Mouse (Mus musculus) limb, embryonic 14.5 days (tissue): ENCODE measurements around the gene Fus. TPM values are rescaled to one million over a fixed set of nuclear protein-coding genes. Genes with fewer than 3 reads are reported as not detected.
A peak's percentile ranks its signal among the peaks of the same experiment; 100 is the strongest.

Source experiments
- ATAC-seq: fragments of 200-750 bp; cut with Nextera tagmentation; 2 replicates; pipeline ENCODE4 v1.8.0; 2017; ENCODE audit warnings: low read depth, moderate number of reproducible peaks, moderate TSS enrichment; ENCODE audit not compliant: low FRiP score
- DNase-seq: peaks from one replicate; pipeline ENCODE4 v3.0.0-alpha.2; 2015; ENCODE audit warnings: low spot score
- H3K27ac ChIP-seq: fragments of 300-500 bp; sonication (generic); replicated peaks from 2 replicates; pipeline ENCODE4 v1.5.1; 2014; ENCODE audit warnings: low read depth, mild to moderate bottlenecking, low read length, moderate library complexity, mixed read lengths
- H3K27me3 ChIP-seq: fragments of 300-500 bp; sonication (generic); 2 replicates; pipeline ENCODE4 v1.6.1; 2014; ENCODE audit warnings: low read length, mixed read lengths; ENCODE audit not compliant: control insufficient read depth, insufficient read depth
- H3K36me3 ChIP-seq: fragments of 300-500 bp; sonication (generic); 2 replicates; pipeline ENCODE4 v1.6.1; 2014; ENCODE audit warnings: mild to moderate bottlenecking, low read length, moderate library complexity, mixed read lengths; ENCODE audit not compliant: control insufficient read depth, insufficient read depth
- H3K4me1 ChIP-seq: fragments of 300-500 bp; sonication (generic); 2 replicates; pipeline ENCODE4 v1.6.1; 2014; ENCODE audit warnings: antibody characterized with exemption, low read length, mixed read lengths; ENCODE audit not compliant: control insufficient read depth, insufficient read depth
- H3K4me2 ChIP-seq: fragments of 300-500 bp; sonication (generic); replicated peaks from 2 replicates; pipeline ENCODE4 v1.6.1; 2014; ENCODE audit warnings: low read depth, mild to moderate bottlenecking, low read length, moderate library complexity; ENCODE audit not compliant: severe bottlenecking
- H3K4me3 ChIP-seq: fragments of 300-500 bp; sonication (generic); replicated peaks from 2 replicates; pipeline ENCODE4 v1.5.1; 2014; ENCODE audit warnings: low read length
- H3K9ac ChIP-seq: fragments of 300-500 bp; sonication (generic); 2 replicates; pipeline ENCODE4 v1.6.1; 2014; ENCODE audit warnings: mild to moderate bottlenecking, low read depth, low read length, moderate library complexity; ENCODE audit not compliant: severe bottlenecking
- H3K9me3 ChIP-seq: fragments of 300-500 bp; sonication (generic); 2 replicates; pipeline ENCODE4 v1.6.1; 2016; ENCODE audit warnings: low read length; ENCODE audit not compliant: control insufficient read depth
- POLR2A ChIP-seq: fragments of 200-500 bp; IDR thresholded peaks from 2 replicates; pipeline ENCODE4 v1.8.0; 2012; ENCODE audit warnings: inconsistent platforms, mild to moderate bottlenecking, moderate library complexity, borderline replicate concordance; ENCODE audit not compliant: insufficient read depth, insufficient read length; ENCODE audit errors: extremely low read depth
- WGBS: fragments of 180-500 bp; shearing (Covaris S2); extraction: QIAGEN DNeasy Blood & Tissue Kit; methylation state at CpG from one replicate; pipeline ENCODE4 v1.1.7; 2014; 5-methylcytosine and 5-hydroxymethylcytosine counted together
- polyA plus RNA-seq, 2 experiments: library from polyadenylated mRNA; depleted of rRNA in 1 of 2; stranded (reverse) in 1 of 2; unstranded in 1 of 2; fragments of >200 nt; fragmentation: Nextera tagmentation in 1 of 2; extraction: Ambion mirVana in 1 of 2; gene quantifications; 2 replicates each; pipeline versions ENCODE4 v1.2.1 to v1.2.3; 2012 to 2014

Gene Fus
- polyA plus RNA-seq, 2 experiments, result 60.9 to 999 TPM

DNA sequence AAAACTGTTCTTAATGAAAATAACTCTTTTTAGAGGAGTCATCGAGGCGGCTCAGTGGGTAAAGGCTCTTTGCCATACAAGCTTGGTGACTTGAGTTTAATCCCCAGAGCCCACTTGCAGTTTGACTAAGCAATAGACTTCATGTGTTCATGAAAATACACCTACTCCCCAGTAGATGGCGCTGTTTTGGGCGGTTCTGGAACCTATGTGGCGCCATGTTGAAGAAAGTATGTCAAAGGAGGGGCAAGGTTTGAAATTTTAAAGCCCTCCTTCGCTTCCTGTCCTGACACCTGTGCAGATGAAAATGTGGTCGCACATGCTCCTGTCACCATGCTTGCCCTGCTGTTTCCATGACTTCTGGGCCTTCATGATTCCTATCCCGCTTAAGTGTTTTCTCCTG lies 55.7 kb downstream of the Fus start:
- Histone ChIP-seq H3K27me3 (no peaks in the 10 kb centered on the region), H3K4me1 (no peaks in the 10 kb centered on the region), H3K4me3 (no peak overlapping the region), H3K9ac (no peak overlapping the region), H3K4me2 (no peak overlapping the region), H3K9me3 (no peaks in the 10 kb centered on the region), H3K27ac (no peak overlapping the region), H3K36me3 (no peaks in the 10 kb centered on the region)
- no peak for ATAC-seq
- no peak for DNase-seq
- WGBS, result 57% methylated on average over 8 of the region's 8 CpGs
- no peak for TF ChIP-seq POLR2A

DNA sequence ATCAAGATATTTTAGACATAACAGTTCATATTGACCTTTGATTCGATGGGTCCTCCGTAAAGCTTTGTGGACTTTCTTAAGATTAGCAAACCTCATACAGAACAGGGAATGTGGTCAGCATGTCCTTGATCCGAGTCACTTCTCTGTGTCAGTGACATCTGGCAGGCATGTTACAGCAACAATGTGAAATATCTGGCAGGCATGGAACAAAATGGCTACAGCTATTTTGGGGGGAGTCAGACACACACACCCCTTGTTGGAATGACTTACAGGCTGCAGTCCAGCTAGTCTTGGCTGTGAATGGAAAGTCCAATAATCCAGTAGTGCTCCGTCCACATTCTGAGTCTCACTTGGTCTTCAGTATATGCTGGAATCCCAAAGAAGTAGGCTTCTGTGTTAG lies 56.3 kb downstream of the Fus start:
- H3K27me3 ChIP-seq, result no peaks in the 10 kb centered on the region
- no peaks in the 10 kb centered on the region for H3K36me3 ChIP-seq
- WGBS, result 85% methylated on average over 4 of the region's 4 CpGs
- no peaks in the 10 kb centered on the region for H3K4me1 ChIP-seq
- H3K9ac ChIP-seq, result no peak overlapping the region
- no peak for ATAC-seq
- no peak overlapping the region for H3K4me2 ChIP-seq
- H3K9me3 ChIP-seq, result no peaks in the 10 kb centered on the region
- TF ChIP-seq POLR2A, result no peak
- H3K4me3 ChIP-seq, result no peak overlapping the region
- no peak overlapping the region for H3K27ac ChIP-seq
- DNase-seq, result no peak

DNA sequence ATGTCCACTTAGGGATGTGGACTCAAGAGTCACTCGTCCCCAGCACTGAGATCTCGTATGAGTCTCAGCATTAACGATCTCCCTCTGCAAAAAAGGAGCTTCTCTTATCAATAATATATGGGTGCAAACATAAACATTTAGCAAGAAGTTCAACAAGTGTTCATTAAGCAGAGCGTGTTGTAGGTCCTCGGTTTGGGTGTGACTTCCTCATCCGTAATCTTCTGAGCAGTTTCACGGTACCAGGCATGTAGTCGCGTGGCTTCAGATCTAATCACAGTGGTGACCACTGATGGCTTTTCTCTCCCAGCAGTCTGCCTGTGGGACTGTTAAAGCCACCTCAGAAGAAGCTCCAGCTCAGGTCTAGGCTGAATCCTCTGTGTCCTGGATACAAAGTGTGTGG lies 57.1 kb downstream of the Fus start:
- H3K4me1 ChIP-seq, result no peaks in the 10 kb centered on the region
- no peak for ATAC-seq
- H3K9ac ChIP-seq, result no peak overlapping the region
- no peak overlapping the region for H3K4me3 ChIP-seq
- DNase-seq, result no peak
- H3K4me2 ChIP-seq, result no peak overlapping the region
- H3K9me3 ChIP-seq, result no peaks in the 10 kb centered on the region
- no peaks in the 10 kb centered on the region for H3K36me3 ChIP-seq
- no peak for TF ChIP-seq POLR2A
- H3K27ac ChIP-seq, result no peak overlapping the region
- H3K27me3 ChIP-seq, result no peaks in the 10 kb centered on the region
- 91% methylated on average over 9 of the region's 9 CpGs for WGBS

DNA sequence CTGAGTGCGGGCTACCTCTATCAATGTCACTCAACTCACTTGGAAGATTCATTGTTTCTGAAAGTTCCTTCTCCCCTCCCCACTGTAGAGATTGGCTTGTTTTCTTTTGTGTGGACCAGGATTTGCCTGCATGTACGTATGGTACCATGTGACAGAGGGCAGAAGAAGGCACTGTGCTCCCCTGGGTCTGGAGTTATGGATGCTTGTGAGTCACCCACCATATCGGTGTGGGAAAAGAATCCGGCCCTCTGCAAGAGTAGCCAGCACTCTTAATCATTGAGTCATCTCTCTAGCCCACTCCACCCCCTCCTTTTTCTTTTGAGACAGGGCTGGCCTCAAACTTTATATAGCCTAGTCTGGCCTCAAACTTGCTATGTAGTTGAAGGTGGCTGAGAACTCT lies 57.7 kb downstream of the Fus start:
- H3K27me3 ChIP-seq, result no peaks in the 10 kb centered on the region
- ATAC-seq, result no peak
- DNase-seq, result no peak
- H3K4me1 ChIP-seq, result no peaks in the 10 kb centered on the region
- H3K4me3 ChIP-seq, result no peak overlapping the region
- WGBS, result 84% methylated on average over 4 of the region's 4 CpGs
- no peak overlapping the region for H3K9ac ChIP-seq
- no peak overlapping the region for H3K4me2 ChIP-seq
- H3K9me3 ChIP-seq, result no peaks in the 10 kb centered on the region
- no peak overlapping the region for H3K27ac ChIP-seq
- no peak for TF ChIP-seq POLR2A
- H3K36me3 ChIP-seq, result no peaks in the 10 kb centered on the region

DNA sequence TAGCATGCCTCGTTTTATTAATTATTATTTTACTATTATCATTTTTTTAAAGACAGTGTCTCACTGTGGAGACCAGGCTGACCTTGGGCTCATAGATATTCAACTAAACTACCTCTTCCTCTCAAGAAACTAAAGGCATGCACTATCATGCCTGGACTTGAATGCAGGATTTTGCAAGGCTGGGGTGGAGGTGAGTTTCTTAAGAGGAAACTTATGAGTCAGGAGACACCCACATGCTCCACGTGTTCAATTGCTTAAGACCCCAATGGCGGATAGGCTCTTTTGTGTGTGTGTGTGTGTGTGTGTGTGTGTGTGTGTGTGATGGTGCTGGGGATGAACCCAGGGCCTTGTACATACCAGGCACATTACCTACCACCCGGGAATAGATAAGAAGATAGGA lies 58.1 kb downstream of the Fus start:
- H3K4me2 ChIP-seq, result no peak overlapping the region
- DNase-seq, result no peak
- no peak overlapping the region for H3K4me3 ChIP-seq
- H3K9me3 ChIP-seq, result no peaks in the 10 kb centered on the region
- H3K4me1 ChIP-seq, result no peaks in the 10 kb centered on the region
- WGBS, result 71% methylated on average over 4 of the region's 4 CpGs
- no peak for TF ChIP-seq POLR2A
- no peaks in the 10 kb centered on the region for H3K36me3 ChIP-seq
- no peak for ATAC-seq
- no peak overlapping the region for H3K27ac ChIP-seq
- no peaks in the 10 kb centered on the region for H3K27me3 ChIP-seq
- H3K9ac ChIP-seq, result no peak overlapping the region

DNA sequence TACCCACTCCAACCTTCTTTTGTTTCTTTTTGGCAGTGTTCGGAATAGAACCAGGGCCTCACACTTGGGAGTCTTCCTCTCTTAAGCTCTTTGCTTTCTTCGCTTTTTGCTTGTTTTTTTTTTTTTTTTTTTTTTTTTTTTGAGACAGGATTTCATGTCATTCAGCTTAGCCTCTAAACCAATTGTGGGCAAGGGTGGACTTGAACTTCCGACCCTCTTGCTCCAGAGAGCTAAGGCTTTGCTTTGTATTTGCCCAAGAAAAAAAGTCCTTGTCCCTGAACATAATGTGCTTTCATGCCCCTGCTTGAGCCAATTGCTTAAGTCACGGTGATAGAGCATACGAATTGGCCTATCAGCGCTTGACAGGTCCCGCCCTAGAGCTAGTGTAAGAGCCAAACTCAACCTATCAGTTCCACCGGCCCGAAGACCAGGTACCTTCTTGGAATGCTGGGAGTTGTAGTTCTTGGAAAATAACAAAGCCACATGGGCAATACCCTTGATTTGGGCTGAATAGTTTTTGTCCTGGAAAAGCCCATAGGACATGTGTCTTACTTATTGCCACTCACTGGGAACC lies 64.2 kb downstream of the Fus start:
- H3K27me3 ChIP-seq, result no peaks in the 10 kb centered on the region
- no peaks in the 10 kb centered on the region for H3K4me1 ChIP-seq
- no peaks in the 10 kb centered on the region for H3K36me3 ChIP-seq
- H3K4me2 ChIP-seq, result no peak overlapping the region
- H3K27ac ChIP-seq, result no peak overlapping the region
- 36% methylated on average over 9 of the region's 9 CpGs for WGBS
- H3K4me3 ChIP-seq, result no peak overlapping the region
- DNase-seq (peak; percentile 23), ATAC-seq (no peak; the same call in 1 of the 2 replicates)
- TF ChIP-seq POLR2A, result no peak
- H3K9ac ChIP-seq, result no peak overlapping the region
- no peaks in the 10 kb centered on the region for H3K9me3 ChIP-seq
